Mouse (Mus musculus): ENCODE results near the gene Bcr. TPM values are rescaled to one million over a fixed set of nuclear protein-coding genes. Genes with fewer than 3 reads are reported as not detected.

Bcr gene
- total and polyA plus RNA-seq, 2 experiments = 7.5 to 14.7 TPM

- Histone ChIP-seq H3K4me1 (ENCODE audit: control insufficient read depth, insufficient read depth, low read length) (peaks cover 6% of the 10 kb centered on the region), H3K27me3 (ENCODE audit: control insufficient read depth, insufficient read depth, low read length) (no peaks in the 10 kb centered on the region), H3K27ac (replicated peaks; ENCODE audit: insufficient read depth, low read depth, low read length) (no peak overlapping the region), H3K79me2 (ENCODE audit: control insufficient read depth, insufficient read depth, low read length) (no peaks in the 10 kb centered on the region), H3K36me3 (ENCODE audit: control insufficient read depth, insufficient read depth, low read length) (no peaks in the 10 kb centered on the region), H3K4me3 (ENCODE audit: insufficient read depth, low read depth, low read length) (no peak overlapping the region), H3K9ac (ENCODE audit: low read depth, low read length) (no peak overlapping the region)
- 79% methylated on average over 8 of the region's 8 CpGs for WGBS
- DNase-seq (ENCODE audit: extremely low read depth, low read depth, low spot score) = no peak
- no peak for TF ChIP-seq CTCF (IDR thresholded peaks at IDR 0.05; ENCODE audit: low read depth, low read length)
- no peak for TF ChIP-seq POLR2A (IDR thresholded peaks at IDR 0.05; ENCODE audit: extremely low read depth, insufficient read depth, low read length)
Measured at GRCm38 (mm10) chr10:75026491-75026890, 33.9 kb upstream of the Bcr start.

GRCm38 (mm10) chr10:75028743-75029142, 31.6 kb upstream of the Bcr start:
- no peak overlapping the region for H3K27ac ChIP-seq (replicated peaks; ENCODE audit: insufficient read depth, low read depth, low read length)
- H3K36me3 ChIP-seq (ENCODE audit: control insufficient read depth, insufficient read depth, low read length) = no peaks in the 10 kb centered on the region
- 83% methylated on average over 8 of the region's 8 CpGs for WGBS
- no peak overlapping the region for H3K9ac ChIP-seq (ENCODE audit: low read depth, low read length)
- no peak for DNase-seq (ENCODE audit: extremely low read depth, low read depth, low spot score)
- no peaks in the 10 kb centered on the region for H3K79me2 ChIP-seq (ENCODE audit: control insufficient read depth, insufficient read depth, low read length)
- peaks cover 11% of the 10 kb centered on the region for H3K4me1 ChIP-seq (ENCODE audit: control insufficient read depth, insufficient read depth, low read length)
- no peak for TF ChIP-seq CTCF (IDR thresholded peaks at IDR 0.05; ENCODE audit: low read depth, low read length)
- no peak for TF ChIP-seq POLR2A (IDR thresholded peaks at IDR 0.05; ENCODE audit: extremely low read depth, insufficient read depth, low read length)
- H3K4me3 ChIP-seq (ENCODE audit: insufficient read depth, low read depth, low read length) = no peak overlapping the region
- H3K27me3 ChIP-seq (ENCODE audit: control insufficient read depth, insufficient read depth, low read length) = no peaks in the 10 kb centered on the region

- no peak for TF ChIP-seq POLR2A (IDR thresholded peaks at IDR 0.05; ENCODE audit: extremely low read depth, insufficient read depth, low read length)
- TF ChIP-seq CTCF (IDR thresholded peaks at IDR 0.05; ENCODE audit: low read depth, low read length) = no peak
- H3K79me2 ChIP-seq (ENCODE audit: control insufficient read depth, insufficient read depth, low read length) = no peaks in the 10 kb centered on the region
- H3K36me3 ChIP-seq (ENCODE audit: control insufficient read depth, insufficient read depth, low read length) = no peaks in the 10 kb centered on the region
- no peaks in the 10 kb centered on the region for H3K27me3 ChIP-seq (ENCODE audit: control insufficient read depth, insufficient read depth, low read length)
- no peak overlapping the region for H3K4me3 ChIP-seq (ENCODE audit: insufficient read depth, low read depth, low read length)
- DNase-seq (ENCODE audit: extremely low read depth, low read depth, low spot score) = peak; percentile 90
- H3K4me1 ChIP-seq (ENCODE audit: control insufficient read depth, insufficient read depth, low read length) = peaks cover 13% of the 10 kb centered on the region
- peak overlapping the region; percentile 49 for H3K27ac ChIP-seq (replicated peaks; ENCODE audit: insufficient read depth, low read depth, low read length)
- H3K9ac ChIP-seq (ENCODE audit: low read depth, low read length) = no peak overlapping the region
- WGBS = 92% methylated on average over 3 of the region's 3 CpGs
Measured at GRCm38 (mm10) chr10:75029677-75030076, 30.7 kb upstream of the Bcr start.

GRCm38 (mm10) chr10:75030234-75030633, 30.2 kb upstream of the Bcr start:
- Histone ChIP-seq H3K36me3 (ENCODE audit: control insufficient read depth, insufficient read depth, low read length) (no peaks in the 10 kb centered on the region), H3K27me3 (ENCODE audit: control insufficient read depth, insufficient read depth, low read length) (no peaks in the 10 kb centered on the region), H3K9ac (ENCODE audit: low read depth, low read length) (no peak overlapping the region), H3K4me3 (ENCODE audit: insufficient read depth, low read depth, low read length) (no peak overlapping the region), H3K27ac (replicated peaks; ENCODE audit: insufficient read depth, low read depth, low read length) (no peak overlapping the region), H3K79me2 (ENCODE audit: control insufficient read depth, insufficient read depth, low read length) (no peaks in the 10 kb centered on the region), H3K4me1 (ENCODE audit: control insufficient read depth, insufficient read depth, low read length) (peaks cover 13% of the 10 kb centered on the region)
- DNase-seq (ENCODE audit: extremely low read depth, low read depth, low spot score) = no peak
- TF ChIP-seq POLR2A (IDR thresholded peaks at IDR 0.05; ENCODE audit: extremely low read depth, insufficient read depth, low read length) (no peak), CTCF (IDR thresholded peaks at IDR 0.05; ENCODE audit: low read depth, low read length) (no peak)
- 46% methylated on average over 3 of the region's 3 CpGs for WGBS

GRCm38 (mm10) chr10:75031345-75032114, 28.9 kb upstream of the Bcr start:
- no peaks in the 10 kb centered on the region for H3K79me2 ChIP-seq (ENCODE audit: control insufficient read depth, insufficient read depth, low read length)
- no peak for DNase-seq (ENCODE audit: extremely low read depth, low read depth, low spot score)
- 62% methylated on average over 5 of the region's 5 CpGs for WGBS
- H3K27me3 ChIP-seq (ENCODE audit: control insufficient read depth, insufficient read depth, low read length) = no peaks in the 10 kb centered on the region
- no peaks in the 10 kb centered on the region for H3K36me3 ChIP-seq (ENCODE audit: control insufficient read depth, insufficient read depth, low read length)
- H3K9ac ChIP-seq (ENCODE audit: low read depth, low read length) = no peak overlapping the region
- H3K27ac ChIP-seq (replicated peaks; ENCODE audit: insufficient read depth, low read depth, low read length) = no peak overlapping the region
- H3K4me3 ChIP-seq (ENCODE audit: insufficient read depth, low read depth, low read length) = no peak overlapping the region
- TF ChIP-seq CTCF (IDR thresholded peaks at IDR 0.05; ENCODE audit: low read depth, low read length) (no peak), POLR2A (IDR thresholded peaks at IDR 0.05; ENCODE audit: extremely low read depth, insufficient read depth, low read length) (no peak)
- H3K4me1 ChIP-seq (ENCODE audit: control insufficient read depth, insufficient read depth, low read length) = peaks cover 13% of the 10 kb centered on the region

- H3K36me3 ChIP-seq (ENCODE audit: control insufficient read depth, insufficient read depth, low read length) = no peaks in the 10 kb centered on the region
- no peaks in the 10 kb centered on the region for H3K27me3 ChIP-seq (ENCODE audit: control insufficient read depth, insufficient read depth, low read length)
- DNase-seq (ENCODE audit: extremely low read depth, low read depth, low spot score) = peak; percentile 86
- no peak within 1 kb of the TSS for H3K27ac ChIP-seq (replicated peaks; ENCODE audit: insufficient read depth, low read depth, low read length)
- H3K9ac ChIP-seq (ENCODE audit: low read depth, low read length) = no peak within 1 kb of the TSS
- 24% methylated on average over 10 of the region's 10 CpGs for WGBS
- H3K4me1 ChIP-seq (ENCODE audit: control insufficient read depth, insufficient read depth, low read length) = peaks cover 16% of the 10 kb centered on the region
- TF ChIP-seq POLR2A (IDR thresholded peaks at IDR 0.05; ENCODE audit: extremely low read depth, insufficient read depth, low read length) (no peak), CTCF (IDR thresholded peaks at IDR 0.05; ENCODE audit: low read depth, low read length) (no peak)
- no peak within 1 kb of the TSS for H3K4me3 ChIP-seq (ENCODE audit: insufficient read depth, low read depth, low read length)
- H3K79me2 ChIP-seq (ENCODE audit: control insufficient read depth, insufficient read depth, low read length) = no peaks in the 10 kb centered on the region
Measured at GRCm38 (mm10) chr10:75032395-75032794, 28.0 kb upstream of the Bcr start, which contains the start of gene Rsph14. Gene Rsph14, minus strand, starts transcription at chr10:75032586.

All from liver, adult 2 months (tissue).